Mouse (Mus musculus) embryonic fibroblast, embryonic 13.5 days (primary cell): ENCODE data around the gene Gtdc1. TPM values are rescaled to one million over a fixed set of nuclear protein-coding genes. Genes with fewer than 3 reads are reported as not detected.

Experiments used
- H3K27ac ChIP-seq: 2 replicates; pipeline ENCODE4 v1.5.1; 2012; ENCODE audit warnings: low read length, control low read depth, inconsistent platforms; ENCODE audit not compliant: insufficient read depth
- H3K4me1 ChIP-seq: 2 replicates; pipeline ENCODE4 v1.6.1; 2011; ENCODE audit warnings: low read length; ENCODE audit not compliant: control insufficient read depth, insufficient read depth
- H3K4me3 ChIP-seq: 2 replicates; pipeline ENCODE4 v1.5.1; 2011; ENCODE audit warnings: mild to moderate bottlenecking, control low read depth, low read length; ENCODE audit not compliant: insufficient read depth
- CTCF ChIP-seq: IDR thresholded peaks from 2 replicates; pipeline ENCODE4 v1.5.1; 2011; ENCODE audit warnings: mild to moderate bottlenecking, control low read depth, low read length, moderate library complexity, borderline replicate concordance; ENCODE audit not compliant: insufficient read depth
- POLR2A ChIP-seq: IDR thresholded peaks from 2 replicates; pipeline ENCODE4 v1.6.1; 2011; ENCODE audit warnings: low read depth, mild to moderate bottlenecking, control low read depth, low read length, moderate library complexity
- polyA plus RNA-seq: library from polyadenylated mRNA; stranded (reverse); fragments of >200 nt; gene quantifications from 2 replicates; pipeline ENCODE4 v1.2.4, GENCODE M21; 2011; ENCODE audit warnings: low read depth; ENCODE audit not compliant: missing spikeins, insufficient read length

Gene Gtdc1
- polyA plus RNA-seq, 1 experiment = 28.9 TPM

- peak overlapping the region; percentile 88 for H3K4me3 ChIP-seq
- no peaks in the 10 kb centered on the region for H3K4me1 ChIP-seq
- TF ChIP-seq POLR2A (peak; percentile 93), CTCF (no peak)
These were observed 575 bp downstream of the Gtdc1 start for GRCm38 (mm10) chr2:44926683-44927481.

DNA sequence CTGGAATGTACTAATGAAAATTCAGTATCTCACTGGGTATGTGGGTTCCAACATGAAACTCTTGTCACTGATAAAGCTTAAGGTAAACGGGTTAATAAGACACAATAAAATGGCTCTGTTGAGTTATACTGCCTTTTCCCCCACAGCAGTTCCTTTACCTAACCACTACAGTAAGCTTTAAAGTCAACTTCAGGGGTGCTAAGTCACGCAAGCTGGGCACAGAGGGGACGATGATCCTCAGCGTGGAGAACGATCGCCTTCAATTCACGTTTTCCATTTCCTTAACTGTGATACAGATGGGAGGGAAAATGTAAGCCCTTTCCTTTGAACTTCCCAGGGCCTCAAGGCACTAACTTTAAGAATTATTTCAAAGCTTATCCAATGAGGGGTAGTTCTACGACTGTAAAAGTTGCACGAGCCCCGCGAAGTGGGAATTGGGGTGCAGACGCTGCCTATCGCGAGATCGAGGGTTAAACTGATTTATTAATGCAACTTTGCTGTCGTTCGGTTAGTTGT is 1.2 kb downstream of the Gtdc1 start:
- TF ChIP-seq POLR2A = peak; percentile 61
- TF ChIP-seq CTCF = no peak
- peak overlapping the region; percentile 91 for H3K27ac ChIP-seq
- no peaks in the 10 kb centered on the region for H3K4me1 ChIP-seq
- peak overlapping the region; percentile 53 for H3K4me3 ChIP-seq

More at GRCm38 (mm10) chr2:44926683-44927481, 575 bp downstream of the Gtdc1 start:
- peak overlapping the region; percentile 91 for H3K27ac ChIP-seq

DNA sequence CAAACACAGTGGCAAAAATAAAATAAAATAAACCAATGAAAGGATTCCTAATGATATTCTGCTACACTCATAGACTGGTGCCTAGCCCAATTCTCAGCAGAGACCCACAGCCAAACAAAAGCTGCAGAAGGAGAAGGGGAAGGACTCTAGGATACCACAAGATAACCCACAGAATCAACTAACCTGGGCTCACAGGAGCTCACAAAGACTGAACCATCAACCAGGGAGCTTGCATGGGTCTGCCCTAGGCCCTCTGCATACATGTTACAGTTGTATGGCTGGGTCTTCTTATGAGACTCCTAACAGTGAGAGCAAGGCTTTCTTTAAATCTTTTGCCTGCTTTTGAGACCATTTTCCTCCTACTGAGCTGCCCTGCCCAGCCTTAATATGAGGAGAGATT is 2.8 kb downstream of the Gtdc1 start:
- Histone ChIP-seq H3K27ac (no peak overlapping the region), H3K4me3 (no peak overlapping the region), H3K4me1 (0 out of 2 replicates have a peak, but pooled peaks cover 2% of the 10 kb centered on the region)
- TF ChIP-seq POLR2A (no peak), CTCF (no peak)

DNA sequence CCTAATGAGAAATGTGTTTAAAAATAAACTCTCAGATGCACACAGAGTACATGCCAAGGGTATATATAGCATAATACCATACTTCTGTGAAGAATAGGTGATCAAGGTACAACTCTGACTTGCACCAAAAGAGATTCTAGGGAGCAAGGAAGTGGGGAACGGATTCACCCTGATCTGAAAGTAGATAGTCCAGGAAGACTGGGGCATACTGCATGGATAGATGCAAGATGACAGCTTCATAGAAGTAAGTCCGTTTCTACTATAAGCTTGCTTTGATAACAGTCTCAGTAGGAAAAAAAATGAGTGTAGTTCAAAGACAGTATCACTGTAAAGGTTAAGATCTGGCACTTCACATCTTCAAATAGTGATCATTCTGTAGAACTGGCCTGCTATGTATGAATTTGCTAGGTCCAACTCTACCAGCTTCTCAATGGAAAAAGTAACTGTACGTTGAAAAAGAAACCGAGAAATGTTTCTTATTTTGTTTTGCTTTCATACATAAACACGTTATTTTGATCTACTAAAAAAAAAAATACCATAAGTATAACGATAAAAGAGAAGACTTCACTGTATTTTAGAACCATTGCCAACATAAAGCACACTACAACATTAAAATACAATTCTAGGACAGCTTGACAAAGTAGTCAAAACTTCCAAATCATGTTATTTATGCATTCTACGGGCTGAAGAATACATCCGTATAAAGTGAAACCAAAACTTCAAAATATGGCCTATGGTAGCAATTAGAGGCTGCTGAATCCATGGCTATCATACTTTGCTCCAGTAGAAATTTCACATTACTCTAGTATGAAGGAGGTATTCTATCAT is 4.2 kb downstream of the Gtdc1 start:
- TF ChIP-seq CTCF (no peak), POLR2A (no peak)
- no peak overlapping the region for H3K4me3 ChIP-seq
- 0 out of 2 replicates have a peak, but pooled peaks cover 2% of the 10 kb centered on the region for H3K4me1 ChIP-seq
- H3K27ac ChIP-seq = no peak overlapping the region

DNA sequence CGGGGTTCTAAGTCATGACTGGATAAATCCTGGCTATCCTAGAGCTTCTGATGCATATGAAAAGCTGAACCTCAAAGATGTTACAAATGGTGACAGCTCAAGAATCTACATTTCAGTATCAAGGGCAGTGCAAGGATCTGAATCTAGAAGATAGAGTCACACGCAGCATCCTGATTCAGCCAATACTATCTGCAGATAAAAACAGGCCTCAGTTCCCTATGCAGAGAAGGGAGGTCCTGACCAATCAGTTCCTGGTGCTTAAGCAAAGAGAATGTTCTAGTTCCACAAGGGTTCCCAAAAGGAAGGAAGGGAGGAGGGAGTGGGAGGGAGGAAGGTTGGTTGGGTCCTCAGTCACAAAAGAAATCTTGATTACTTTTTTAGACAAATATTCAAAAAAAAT is 5.0 kb downstream of the Gtdc1 start:
- Histone ChIP-seq H3K4me3 (no peak overlapping the region), H3K4me1 (0 out of 2 replicates have a peak, but pooled peaks cover 2% of the 10 kb centered on the region), H3K27ac (no peak overlapping the region)
- no peak for TF ChIP-seq CTCF
- TF ChIP-seq POLR2A = no peak

DNA sequence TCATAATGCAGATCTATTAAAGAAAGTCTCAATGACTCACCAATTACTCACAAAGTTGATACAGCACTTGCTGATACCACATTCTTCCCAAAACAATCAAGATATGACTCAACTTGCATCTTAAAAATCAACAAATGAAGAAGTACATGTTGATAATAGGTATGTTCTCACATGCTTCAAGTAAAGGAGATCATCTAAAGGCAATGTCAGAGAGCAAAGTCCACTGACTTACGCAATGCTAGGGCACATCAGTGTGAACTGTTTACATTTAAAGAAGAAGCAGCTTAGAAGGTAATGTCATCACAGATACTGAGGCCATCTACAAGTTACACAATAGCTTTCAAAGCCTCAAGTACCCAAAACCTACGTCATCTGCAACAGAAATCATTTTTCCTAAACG is 7.0 kb downstream of the Gtdc1 start:
- Histone ChIP-seq H3K27ac (no peak overlapping the region), H3K4me3 (no peak overlapping the region), H3K4me1 (0 out of 2 replicates have a peak, but pooled peaks cover 2% of the 10 kb centered on the region)
- no peak for TF ChIP-seq POLR2A
- TF ChIP-seq CTCF = no peak

GRCm38 (mm10) chr2:44919326-44919725 is 8.1 kb downstream of the Gtdc1 start:
- Histone ChIP-seq H3K4me1 (0 out of 2 replicates have a peak, but pooled peaks cover 2% of the 10 kb centered on the region), H3K4me3 (no peak overlapping the region), H3K27ac (no peak overlapping the region)
- TF ChIP-seq CTCF = no peak
- no peak for TF ChIP-seq POLR2A

DNA sequence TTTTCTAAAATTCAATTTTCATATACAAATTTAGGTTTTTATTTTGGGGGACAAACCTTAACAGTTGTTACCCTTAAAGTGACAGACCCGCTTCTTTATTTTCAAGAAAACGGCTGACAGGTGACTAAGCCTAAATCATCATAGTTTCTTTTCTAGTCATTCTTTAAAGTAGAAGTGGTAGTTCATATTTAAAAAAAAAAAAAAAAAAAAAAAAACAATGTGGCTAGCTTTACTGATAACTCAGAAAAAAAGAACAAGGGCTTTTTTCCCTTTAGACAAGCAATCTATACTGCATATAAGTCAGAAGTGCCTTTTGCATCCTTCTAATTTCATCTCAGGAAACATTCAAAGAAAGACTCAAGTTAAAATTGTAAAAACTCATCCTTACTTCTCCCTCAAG is 8.7 kb downstream of the Gtdc1 start:
- TF ChIP-seq POLR2A (no peak), CTCF (no peak)
- H3K4me1 ChIP-seq = 0 out of 2 replicates have a peak, but pooled peaks cover 2% of the 10 kb centered on the region
- no peak overlapping the region for H3K27ac ChIP-seq
- no peak overlapping the region for H3K4me3 ChIP-seq

GRCm38 (mm10) chr2:44916286-44916685 is 11.2 kb downstream of the Gtdc1 start:
- no peak overlapping the region for H3K4me3 ChIP-seq
- TF ChIP-seq CTCF (no peak), POLR2A (no peak)
- 0 out of 2 replicates have a peak, but pooled peaks cover 2% of the 10 kb centered on the region for H3K4me1 ChIP-seq

More at GRCm38 (mm10) chr2:44916286-44916685, 11.2 kb downstream of the Gtdc1 start:
- H3K27ac ChIP-seq = no peak overlapping the region
